Mouse (Mus musculus): ENCODE data around the gene Picalm. TPM values are rescaled to one million over a fixed set of nuclear protein-coding genes. Genes with fewer than 3 reads are reported as not detected.

The Picalm gene
- polyA plus RNA-seq, 1 experiment from 2014 or later: 36.6 TPM

DNA sequence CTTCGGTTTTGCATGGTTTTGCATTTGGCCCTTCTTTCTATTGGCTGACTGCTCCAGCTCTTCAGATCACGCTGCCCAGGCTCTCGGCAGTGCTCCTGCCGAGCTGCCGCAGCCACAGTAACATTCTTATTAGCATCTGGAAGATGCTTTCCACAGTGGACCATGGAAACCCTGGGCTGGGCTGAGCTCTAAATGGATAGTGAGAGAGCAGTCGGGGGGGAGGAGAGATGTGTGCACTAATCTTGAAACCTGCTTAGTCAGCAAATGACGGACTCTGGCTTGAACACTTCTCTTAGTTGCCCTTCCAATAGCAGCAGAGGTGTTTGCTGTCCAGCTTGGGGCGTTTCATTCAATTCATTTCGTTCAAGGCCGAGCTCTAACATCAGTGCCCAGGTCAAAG, 30.8 kb upstream of the Picalm start:
- no peak for ATAC-seq
- no peak overlapping the region for H3K9ac ChIP-seq (ENCODE audit: low read depth, low read length)
- no peak overlapping the region for H3K27ac ChIP-seq (ENCODE audit: low read depth, low read length)
- H3K4me1 ChIP-seq (replicated peaks; ENCODE audit: control insufficient read depth, insufficient read depth, low read length): peaks cover 4% of the 10 kb centered on the region; the same call in 1 of the 2 replicates
- H3K4me3 ChIP-seq (ENCODE audit: low read depth, low read length): no peak overlapping the region
- no peaks in the 10 kb centered on the region for H3K36me3 ChIP-seq (ENCODE audit: control insufficient read depth, insufficient read depth)
- H3K4me2 ChIP-seq (replicated peaks; ENCODE audit: low read depth): no peak overlapping the region
- 65% methylated on average over 10 of the region's 10 CpGs for WGBS
- no peaks in the 10 kb centered on the region for H3K9me3 ChIP-seq (ENCODE audit: control insufficient read depth)
- no peak for TF ChIP-seq CTCF (IDR thresholded peaks at IDR 0.05; ENCODE audit: low read depth)
- no peaks in the 10 kb centered on the region for H3K27me3 ChIP-seq (replicated peaks; ENCODE audit: control insufficient read depth, insufficient read depth, low read length)

DNA sequence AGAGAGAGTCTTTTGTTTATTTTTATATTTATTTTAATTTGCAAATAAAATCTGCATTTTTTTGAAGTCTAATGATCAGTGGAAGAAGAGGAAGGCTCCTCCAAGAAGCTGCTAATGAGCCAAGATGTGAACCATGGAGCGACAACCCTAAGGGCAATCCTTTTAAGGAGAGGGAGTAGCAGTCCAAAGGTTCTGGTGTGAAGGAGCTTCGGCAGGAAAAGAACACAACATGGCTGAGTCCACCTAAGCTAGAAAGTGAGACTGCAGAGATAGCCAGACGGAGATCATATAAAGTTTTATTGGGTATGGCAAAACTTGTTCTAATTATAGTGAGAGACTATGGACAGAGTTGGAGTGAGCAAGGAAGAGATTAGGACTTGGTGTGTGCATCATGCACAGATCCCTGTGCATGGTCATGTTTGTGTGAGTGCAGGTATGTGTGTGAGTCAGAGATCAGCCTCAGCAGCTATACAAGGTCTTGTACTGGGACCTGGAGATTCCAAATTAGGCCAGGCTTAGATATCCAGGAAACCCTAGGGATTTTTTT, 29.3 kb upstream of the Picalm start:
- Histone ChIP-seq H3K36me3 (ENCODE audit: control insufficient read depth, insufficient read depth) (no peaks in the 10 kb centered on the region), H3K27me3 (replicated peaks; ENCODE audit: control insufficient read depth, insufficient read depth, low read length) (no peaks in the 10 kb centered on the region), H3K27ac (ENCODE audit: low read depth, low read length) (no peak overlapping the region), H3K9ac (ENCODE audit: low read depth, low read length) (no peak overlapping the region), H3K4me1 (replicated peaks; ENCODE audit: control insufficient read depth, insufficient read depth, low read length) (peaks cover 4% of the 10 kb centered on the region; the same call in 1 of the 2 replicates), H3K9me3 (ENCODE audit: control insufficient read depth) (no peaks in the 10 kb centered on the region), H3K4me3 (ENCODE audit: low read depth, low read length) (no peak overlapping the region), H3K4me2 (replicated peaks; ENCODE audit: low read depth) (no peak overlapping the region)
- ATAC-seq: peak; percentile 95
- TF ChIP-seq CTCF (IDR thresholded peaks at IDR 0.05; ENCODE audit: low read depth): no peak
- WGBS: 42% methylated on average over 3 of the region's 3 CpGs

DNA sequence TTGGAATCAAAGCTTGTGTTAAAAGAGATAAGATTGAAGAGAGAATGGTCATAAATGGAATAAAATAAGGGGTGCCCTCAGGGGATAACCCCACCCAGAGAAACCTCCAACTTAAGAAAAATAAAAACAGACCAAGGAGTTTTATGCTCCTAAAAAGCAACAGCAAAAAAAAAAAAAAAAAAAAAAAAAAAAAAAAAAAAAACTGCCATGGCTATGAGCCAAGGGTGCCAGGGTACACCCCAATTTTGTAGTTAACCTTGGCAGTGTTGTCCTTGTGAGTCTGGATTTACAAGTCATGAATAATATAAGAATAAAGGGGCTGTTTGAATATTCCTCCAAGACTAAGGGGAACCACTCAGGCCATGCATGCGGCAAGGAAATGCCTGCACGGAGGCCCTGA, 13.9 kb upstream of the Picalm start:
- Histone ChIP-seq H3K4me2 (replicated peaks; ENCODE audit: low read depth) (no peak overlapping the region), H3K36me3 (ENCODE audit: control insufficient read depth, insufficient read depth) (no peaks in the 10 kb centered on the region), H3K9me3 (ENCODE audit: control insufficient read depth) (no peaks in the 10 kb centered on the region), H3K9ac (ENCODE audit: low read depth, low read length) (no peak overlapping the region), H3K27me3 (replicated peaks; ENCODE audit: control insufficient read depth, insufficient read depth, low read length) (no peaks in the 10 kb centered on the region), H3K27ac (ENCODE audit: low read depth, low read length) (no peak overlapping the region), H3K4me3 (ENCODE audit: low read depth, low read length) (no peak overlapping the region), H3K4me1 (replicated peaks; ENCODE audit: control insufficient read depth, insufficient read depth, low read length) (no peaks in the 10 kb centered on the region)
- 98% methylated on average over 2 of the region's 2 CpGs for WGBS
- TF ChIP-seq CTCF (IDR thresholded peaks at IDR 0.05; ENCODE audit: low read depth): no peak
- ATAC-seq: no peak

DNA sequence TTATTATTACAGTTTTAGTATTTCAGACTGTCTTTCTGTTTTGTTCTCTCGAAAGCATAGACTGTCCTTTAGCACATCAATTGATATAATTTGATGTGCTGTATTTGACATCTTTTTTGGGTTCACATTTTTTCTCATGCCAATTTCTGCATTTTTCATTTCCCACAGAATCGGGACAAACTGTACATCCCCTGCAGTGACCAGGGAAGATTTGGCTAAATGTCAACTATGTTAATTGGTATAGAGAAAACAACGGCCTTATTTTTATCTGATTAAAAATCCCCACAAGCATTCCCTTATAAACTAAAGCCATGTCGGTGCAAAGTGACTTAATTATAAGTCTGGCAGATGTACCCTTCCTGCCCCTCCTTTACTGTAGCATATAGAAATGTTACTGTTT, 9.9 kb upstream of the Picalm start:
- no peak for TF ChIP-seq CTCF (IDR thresholded peaks at IDR 0.05; ENCODE audit: low read depth)
- no peaks in the 10 kb centered on the region for H3K9me3 ChIP-seq (ENCODE audit: control insufficient read depth)
- H3K4me2 ChIP-seq (replicated peaks; ENCODE audit: low read depth): no peak overlapping the region
- no peak overlapping the region for H3K4me3 ChIP-seq (ENCODE audit: low read depth, low read length)
- H3K4me1 ChIP-seq (replicated peaks; ENCODE audit: control insufficient read depth, insufficient read depth, low read length): no peaks in the 10 kb centered on the region
- no peaks in the 10 kb centered on the region for H3K27me3 ChIP-seq (replicated peaks; ENCODE audit: control insufficient read depth, insufficient read depth, low read length)
- H3K9ac ChIP-seq (ENCODE audit: low read depth, low read length): no peak overlapping the region
- no peak for ATAC-seq
- H3K27ac ChIP-seq (ENCODE audit: low read depth, low read length): no peak overlapping the region
- WGBS: 64% methylated on average over 4 of the region's 4 CpGs
- H3K36me3 ChIP-seq (ENCODE audit: control insufficient read depth, insufficient read depth): no peaks in the 10 kb centered on the region

DNA sequence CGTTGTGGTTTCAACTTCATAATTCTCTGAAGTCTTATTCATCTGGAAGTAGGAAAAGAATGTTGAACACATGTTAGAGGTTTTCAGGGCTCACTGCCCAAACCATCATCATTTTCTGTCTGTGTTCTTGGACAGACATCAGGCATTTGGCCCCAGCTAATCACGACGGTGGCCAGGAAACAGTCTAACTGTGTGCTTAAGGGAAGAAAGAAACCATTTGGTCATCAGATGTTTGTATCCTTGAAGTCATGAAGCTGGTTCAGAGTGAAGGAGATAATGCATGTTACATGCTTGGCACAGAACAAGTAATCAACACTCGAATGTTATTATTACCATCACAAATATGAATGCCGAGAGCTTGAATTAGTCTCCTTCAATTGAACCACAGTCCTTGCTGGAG, 5.0 kb upstream of the Picalm start:
- H3K27ac ChIP-seq (ENCODE audit: low read depth, low read length): no peak overlapping the region
- no peak for TF ChIP-seq CTCF (IDR thresholded peaks at IDR 0.05; ENCODE audit: low read depth)
- no peaks in the 10 kb centered on the region for H3K4me1 ChIP-seq (replicated peaks; ENCODE audit: control insufficient read depth, insufficient read depth, low read length)
- no peaks in the 10 kb centered on the region for H3K27me3 ChIP-seq (replicated peaks; ENCODE audit: control insufficient read depth, insufficient read depth, low read length)
- ATAC-seq: no peak
- no peak overlapping the region for H3K4me2 ChIP-seq (replicated peaks; ENCODE audit: low read depth)
- no peaks in the 10 kb centered on the region for H3K36me3 ChIP-seq (ENCODE audit: control insufficient read depth, insufficient read depth)
- H3K4me3 ChIP-seq (ENCODE audit: low read depth, low read length): no peak overlapping the region
- H3K9me3 ChIP-seq (ENCODE audit: control insufficient read depth): no peaks in the 10 kb centered on the region
- WGBS: 72% methylated on average over 5 of the region's 5 CpGs
- no peak overlapping the region for H3K9ac ChIP-seq (ENCODE audit: low read depth, low read length)

DNA sequence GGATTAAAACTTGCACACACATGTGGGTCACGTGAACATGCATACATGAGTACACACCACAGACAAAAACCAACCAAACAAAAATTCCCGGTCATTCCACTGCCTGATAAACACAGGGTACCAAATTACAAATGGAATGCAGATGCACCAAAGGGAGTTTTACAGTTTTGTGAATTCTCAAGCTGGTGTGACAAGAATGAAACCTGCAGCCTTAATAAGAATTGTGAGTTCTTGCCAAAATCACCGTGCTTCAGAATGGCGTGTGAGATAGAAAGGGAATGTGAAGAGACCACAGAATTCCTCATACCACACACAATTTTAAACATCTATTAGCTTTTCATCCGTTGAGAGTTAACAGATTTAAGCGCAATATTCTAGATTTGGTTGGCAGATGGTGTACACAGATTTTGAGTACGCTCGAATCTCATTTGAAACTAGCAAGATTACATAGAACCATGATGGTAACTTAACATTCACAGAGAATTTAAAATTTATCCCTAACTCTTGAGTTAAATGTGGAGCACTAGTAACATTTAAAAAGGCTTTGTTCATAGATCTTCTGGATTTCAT, 1.3 kb upstream of the Picalm start:
- WGBS: 66% methylated on average over 8 of the region's 8 CpGs
- Histone ChIP-seq H3K9me3 (ENCODE audit: control insufficient read depth) (no peaks in the 10 kb centered on the region), H3K4me3 (ENCODE audit: low read depth, low read length) (peak overlapping the region; percentile 99), H3K36me3 (ENCODE audit: control insufficient read depth, insufficient read depth) (no peaks in the 10 kb centered on the region), H3K4me2 (replicated peaks; ENCODE audit: low read depth) (peak overlapping the region; percentile 70), H3K27me3 (replicated peaks; ENCODE audit: control insufficient read depth, insufficient read depth, low read length) (no peaks in the 10 kb centered on the region), H3K27ac (ENCODE audit: low read depth, low read length) (peak overlapping the region; percentile 97), H3K9ac (ENCODE audit: low read depth, low read length) (no peak overlapping the region), H3K4me1 (replicated peaks; ENCODE audit: control insufficient read depth, insufficient read depth, low read length) (no peaks in the 10 kb centered on the region; the same call in 1 of the 2 replicates)
- no peak for ATAC-seq
- TF ChIP-seq CTCF (IDR thresholded peaks at IDR 0.05; ENCODE audit: low read depth): no peak

Measured in intestine, postnatal 0 days (tissue).